Mouse (Mus musculus): ENCODE data around the gene Kcnmb4.

The Kcnmb4 gene

GRCm38 (mm10) chr10:116402742-116403425 lies 70.8 kb downstream of the Kcnmb4 start:
- DNase-seq (ENCODE audit: low read depth, low spot score): no peak

DNA sequence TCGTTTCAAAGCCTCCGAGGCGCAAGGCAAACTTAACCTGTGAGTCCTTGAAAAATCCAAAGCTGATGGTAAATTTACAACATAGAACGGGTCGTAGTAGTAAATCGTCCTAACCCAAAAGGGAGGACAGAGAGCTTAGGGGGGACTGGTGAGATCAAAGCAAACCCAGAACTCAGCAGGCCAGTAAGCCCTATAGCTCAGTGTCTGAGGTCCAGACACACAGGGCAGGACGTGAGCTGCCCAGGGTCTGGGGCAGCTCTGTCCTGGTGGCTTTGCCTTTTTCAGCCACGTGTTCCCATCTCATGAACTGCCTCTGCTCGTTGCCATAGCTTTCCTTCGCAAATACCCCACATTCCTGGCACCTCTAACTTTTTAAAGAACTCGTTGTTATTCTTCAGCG lies 75.7 kb downstream of the Kcnmb4 start:
- no peak for DNase-seq (ENCODE audit: low read depth, low spot score)

- DNase-seq (ENCODE audit: low read depth, low spot score): peak; percentile 44
Measured at GRCm38 (mm10) chr10:116397573-116397972, 76.1 kb downstream of the Kcnmb4 start.

DNA sequence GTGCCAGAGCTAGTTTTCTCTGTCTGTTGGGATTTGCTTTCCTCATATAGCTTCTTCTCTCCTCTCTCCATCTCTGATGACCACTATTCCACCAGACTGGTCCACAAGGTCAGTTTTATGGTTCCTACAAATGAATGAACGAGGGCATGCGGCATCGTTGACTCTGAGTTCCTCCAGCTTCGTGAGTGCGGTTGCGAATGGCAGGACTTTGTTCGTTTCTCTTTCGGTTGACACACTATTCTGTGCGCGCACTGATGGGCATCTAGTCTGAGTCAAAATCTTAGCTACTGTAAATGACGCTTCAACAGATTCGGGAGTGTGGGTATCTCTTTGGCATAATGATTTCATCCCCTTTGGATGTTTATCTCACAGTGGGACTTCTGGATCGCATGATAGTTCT lies 76.7 kb downstream of the Kcnmb4 start:
- peak; percentile 14 for DNase-seq (ENCODE audit: low read depth, low spot score)

GRCm38 (mm10) chr10:116396279-116396678 lies 77.4 kb downstream of the Kcnmb4 start:
- peak; percentile 9 for DNase-seq (ENCODE audit: low read depth, low spot score)

DNA sequence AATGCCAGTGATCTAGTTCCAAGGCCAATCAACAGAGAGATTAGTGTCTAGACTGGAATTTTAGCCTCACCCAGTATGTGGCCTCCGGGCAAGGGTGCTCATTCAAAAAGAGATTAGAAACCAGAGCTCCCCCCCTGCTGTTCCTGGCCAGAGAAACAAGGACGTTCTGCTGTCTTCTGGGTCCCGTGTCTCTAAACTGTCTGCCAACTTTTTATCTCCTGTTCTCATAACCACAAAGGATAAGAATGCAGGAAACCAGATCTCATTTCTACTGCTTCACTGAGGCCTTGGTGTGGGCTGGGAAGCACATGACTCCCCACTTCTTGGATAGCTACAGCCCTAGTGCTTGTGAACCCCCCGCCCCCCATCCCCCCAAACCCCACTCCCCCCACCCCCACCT lies 79.1 kb downstream of the Kcnmb4 start:
- DNase-seq (ENCODE audit: low read depth, low spot score): no peak

DNA sequence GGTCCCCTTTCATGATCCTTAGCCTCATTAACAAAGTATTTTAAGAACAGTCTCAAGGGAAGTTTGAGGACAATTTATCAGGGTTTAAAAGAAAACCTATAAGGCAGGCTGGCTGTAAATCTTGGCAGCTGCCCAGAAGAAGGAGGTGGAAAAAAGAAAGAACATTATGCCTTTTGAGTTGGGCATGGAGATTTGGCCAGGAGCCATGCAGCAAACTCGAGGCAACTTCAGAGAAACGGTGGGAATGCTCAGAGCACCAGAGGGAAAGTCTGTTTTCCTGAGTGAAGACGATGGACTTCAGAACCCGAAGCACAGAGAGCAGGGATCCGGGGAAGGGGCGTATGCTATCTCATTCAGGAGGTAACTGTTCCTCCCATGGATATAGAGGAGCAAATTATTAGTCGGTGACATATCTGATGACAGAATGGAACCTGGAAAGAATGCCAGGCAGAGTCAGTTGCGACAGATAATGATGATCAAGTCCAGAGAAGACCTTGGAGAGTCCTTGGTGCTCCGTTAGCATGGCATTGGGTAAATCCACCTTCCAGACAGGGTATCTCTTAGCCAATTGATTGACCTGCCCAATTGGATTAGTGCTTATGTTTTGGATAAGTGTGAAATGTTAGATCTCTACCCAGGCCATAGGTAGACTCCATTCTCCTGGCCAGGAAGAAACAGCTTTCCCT lies 79.7 kb downstream of the Kcnmb4 start:
- no peak for DNase-seq (ENCODE audit: low read depth, low spot score)

GRCm38 (mm10) chr10:116388840-116389239 lies 84.8 kb downstream of the Kcnmb4 start:
- DNase-seq (ENCODE audit: low read depth, low spot score): no peak

DNA sequence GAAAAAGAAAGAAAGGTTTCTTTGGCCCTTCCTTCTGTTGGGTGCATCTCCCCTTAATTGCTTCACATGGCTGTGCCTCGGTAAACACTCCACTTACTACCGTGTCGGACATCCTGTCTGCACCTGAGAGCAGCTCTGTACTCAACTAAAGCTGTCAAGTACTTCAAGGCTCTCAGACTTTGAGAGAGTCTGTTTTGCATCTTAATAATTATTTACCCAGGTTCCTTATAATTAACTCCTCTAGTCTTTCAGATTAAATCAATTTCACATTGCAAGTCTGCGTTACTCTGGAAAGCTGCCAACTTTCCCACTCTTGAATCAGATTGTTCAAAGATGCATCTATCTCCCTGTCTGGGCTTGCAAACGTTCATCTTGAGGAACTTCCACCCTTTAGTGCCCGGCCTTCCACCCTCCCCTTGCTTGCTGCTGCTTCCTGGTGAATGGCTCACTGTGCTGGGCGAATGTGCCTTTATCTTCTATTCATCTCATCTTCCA lies 87.2 kb downstream of the Kcnmb4 start:
- DNase-seq (ENCODE audit: low read depth, low spot score): no peak

DNA sequence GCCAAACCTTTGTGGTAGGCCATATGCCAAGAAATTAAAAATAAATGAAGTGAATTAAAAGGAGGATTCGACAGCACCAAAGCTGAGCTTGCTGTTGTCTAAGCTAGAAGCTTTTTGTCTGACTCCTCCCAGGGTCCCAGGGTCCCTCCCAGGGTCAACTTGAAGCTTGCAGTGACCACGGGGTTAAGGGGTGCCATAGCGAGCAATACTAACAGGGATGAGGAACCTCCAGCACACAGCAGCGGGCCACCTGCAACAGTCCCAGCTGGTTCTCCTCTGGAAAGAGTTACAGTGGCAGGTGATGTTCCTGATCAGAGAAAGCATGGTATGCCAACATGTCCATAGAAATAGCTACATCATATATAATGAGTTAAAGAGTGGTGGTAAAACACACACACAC lies 89.3 kb downstream of the Kcnmb4 start:
- no peak for DNase-seq (ENCODE audit: low read depth, low spot score)

DNA sequence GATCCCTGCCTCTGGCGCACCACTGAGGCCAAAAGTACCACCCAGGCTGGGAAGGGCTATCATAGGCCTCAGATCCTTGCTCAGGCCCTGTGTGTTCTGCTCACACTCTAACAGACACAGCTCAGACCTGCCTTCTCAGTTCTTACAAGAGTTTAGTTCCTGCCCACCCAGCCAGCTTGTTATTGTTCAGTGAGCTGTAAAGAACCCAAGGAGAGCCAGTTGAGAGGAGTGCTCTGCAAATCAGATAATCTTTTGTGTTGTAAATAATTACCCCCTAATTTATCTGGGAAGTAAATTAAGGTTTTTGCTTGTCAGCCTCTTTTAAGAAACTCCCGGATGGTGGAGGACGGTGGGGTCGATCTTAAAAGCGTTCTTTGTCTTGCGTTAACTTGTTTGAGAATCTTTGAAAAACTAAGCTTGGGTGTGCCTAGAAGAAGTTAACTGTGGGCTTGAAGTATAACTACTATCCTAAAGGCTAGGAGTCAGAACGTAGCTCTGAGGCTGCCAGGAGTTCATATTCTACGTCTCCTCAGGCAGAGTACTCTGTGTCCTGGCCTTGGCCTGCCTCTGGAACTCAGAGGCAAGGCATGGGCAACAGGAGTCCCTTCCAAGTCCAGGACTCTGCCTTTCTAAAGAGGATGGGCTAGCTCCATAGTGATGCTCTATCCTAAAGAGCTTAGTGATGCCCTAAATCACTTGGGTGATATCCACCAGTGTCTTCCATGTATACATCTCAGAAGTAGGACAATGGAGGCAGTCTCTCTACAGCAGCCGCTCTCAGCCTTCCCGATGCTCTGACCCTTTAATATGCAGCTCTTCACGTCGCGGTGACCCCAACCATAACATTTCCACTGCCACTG lies 90.6 kb downstream of the Kcnmb4 start:
- DNase-seq (ENCODE audit: low read depth, low spot score): no peak

GRCm38 (mm10) chr10:116376853-116377252 lies 96.8 kb downstream of the Kcnmb4 start:
- DNase-seq (ENCODE audit: low read depth, low spot score): no peak

- DNase-seq (ENCODE audit: low read depth, low spot score): no peak
Measured at GRCm38 (mm10) chr10:116374111-116374510, 99.6 kb downstream of the Kcnmb4 start.

DNA sequence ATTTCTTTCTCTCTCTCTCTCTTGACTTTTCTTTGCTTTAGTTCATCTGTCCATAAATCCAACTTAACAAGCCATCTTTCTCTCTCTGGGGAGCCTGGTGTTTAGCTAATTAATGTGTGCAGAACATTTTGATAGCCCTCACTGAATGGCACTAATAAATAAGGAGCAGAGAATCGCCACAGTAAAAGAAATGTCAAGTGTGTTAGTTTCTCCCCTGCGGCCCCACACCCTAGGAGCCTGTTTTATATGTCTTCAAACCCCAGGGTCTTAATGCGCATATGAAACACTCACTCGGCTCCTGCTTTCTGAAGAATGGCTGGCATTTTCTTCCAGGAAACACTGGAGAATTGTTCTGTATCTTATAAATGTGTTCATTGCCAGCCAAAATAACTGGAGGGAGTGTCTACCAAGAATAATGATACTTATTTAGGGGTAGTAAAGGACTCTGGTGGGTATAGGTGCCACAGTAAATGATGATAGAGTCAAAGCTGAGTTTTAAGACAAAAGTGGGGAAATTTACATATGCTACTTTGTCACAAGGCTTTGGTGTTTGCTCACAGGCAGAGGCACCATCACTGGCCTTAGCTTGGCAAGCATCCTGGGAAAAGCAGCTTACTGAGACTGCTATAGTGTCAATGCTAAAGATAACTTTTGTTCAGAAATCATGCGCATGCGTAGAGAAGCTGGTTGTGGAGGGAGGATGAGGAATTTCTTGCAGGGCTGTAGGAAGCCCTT lies 102.5 kb downstream of the Kcnmb4 start:
- DNase-seq (ENCODE audit: low read depth, low spot score): no peak

Measured in CD4-positive, CD25-positive, alpha-beta regulatory T cell, adult 2 months (primary cell).